Mouse (Mus musculus): Measurements from ENCODE around the gene Tmem252.

- no peak for TF ChIP-seq HCFC1 (IDR thresholded peaks at IDR 0.05; ENCODE audit: borderline replicate concordance, insufficient read depth, low read length)
- no peak for TF ChIP-seq ZNF384 (IDR thresholded peaks at IDR 0.05; ENCODE audit: low read depth, low read length)
Measured at GRCm38 (mm10) chr19:24652342-24653019, 21.3 kb upstream of the Tmem252 start.

All from ES-E14 (cell line).